Mouse (Mus musculus) hindbrain, postnatal 0 days (tissue): ENCODE data around the gene Gpr119. TPM values are rescaled to one million over a fixed set of nuclear protein-coding genes. Genes with fewer than 3 reads are reported as not detected.

Experiments
- ATAC-seq: fragments of 200-750 bp; cut with Nextera tagmentation; 2 replicates; pipeline ENCODE4 v1.8.0; 2017; ENCODE audit warnings: mild to moderate bottlenecking, moderate TSS enrichment, moderate library complexity
- DNase-seq: peaks from one replicate; pipeline ENCODE4 v3.0.0-alpha.2; 2015; ENCODE audit warnings: low spot score
- H3K27ac ChIP-seq: fragments of 300-500 bp; sonication (generic); 2 replicates; pipeline ENCODE4 v1.5.1; 2014; ENCODE audit warnings: mild to moderate bottlenecking
- H3K27me3 ChIP-seq: fragments of 300-500 bp; sonication (generic); 2 replicates; pipeline ENCODE4 v1.6.1; 2014; ENCODE audit warnings: low read length, mixed read lengths; ENCODE audit not compliant: insufficient read depth
- H3K36me3 ChIP-seq: fragments of 300-500 bp; sonication (generic); 2 replicates; pipeline ENCODE4 v1.6.1; 2014; ENCODE audit warnings: low read length, mixed read lengths; ENCODE audit not compliant: insufficient read depth
- H3K4me1 ChIP-seq: fragments of 300-500 bp; sonication (generic); 2 replicates; pipeline ENCODE4 v1.6.1; 2014; ENCODE audit warnings: antibody characterized with exemption, low read length, mixed read lengths; ENCODE audit not compliant: insufficient read depth
- H3K4me2 ChIP-seq: fragments of 300-500 bp; sonication (generic); 2 replicates; pipeline ENCODE4 v1.6.1; 2014; ENCODE audit warnings: low read depth, mild to moderate bottlenecking, low read length, moderate library complexity, mixed read lengths
- H3K4me3 ChIP-seq: fragments of 300-500 bp; sonication (generic); 2 replicates; pipeline ENCODE4 v1.5.1; 2014; ENCODE audit warnings: low read length
- H3K9ac ChIP-seq: fragments of 300-500 bp; sonication (generic); replicated peaks from 2 replicates; pipeline ENCODE4 v1.6.1; 2014; ENCODE audit warnings: mild to moderate bottlenecking, low read length, moderate library complexity, mixed read lengths
- H3K9me3 ChIP-seq: fragments of 300-500 bp; sonication (generic); 2 replicates; pipeline ENCODE4 v1.6.1; 2016; ENCODE audit warnings: low read length, mixed read lengths
- CTCF ChIP-seq: IDR thresholded peaks from 2 replicates; pipeline ENCODE4 v1.5.1; 2016; ENCODE audit warnings: antibody characterized with exemption, control low read depth, low read depth
- WGBS: fragments of 180-500 bp; shearing (Covaris S2); extraction: QIAGEN DNeasy Blood & Tissue Kit; methylation state at CpG from one replicate; pipeline ENCODE4 v1.1.7; 2014; 5-methylcytosine and 5-hydroxymethylcytosine counted together
- microRNA-seq, 2 experiments: library from miRNA; unstranded; fragments of <30 nt; microRNA quantifications; one replicate each; pipeline ENCODE4; 2016
- polyA plus RNA-seq: library from polyadenylated mRNA; unstranded; fragments of >200 nt; fragmentation: Nextera tagmentation; extraction: Ambion mirVana; gene quantifications from 2 replicates; pipeline ENCODE4 v1.2.1, GENCODE M21; 2015
- total RNA-seq: library from RNA; depleted of rRNA; stranded (reverse); fragments of >200 nt; gene quantifications from 2 replicates; pipeline ENCODE4 v1.2.3, GENCODE M21; 2014; rRNA removed

The Gpr119 gene
- total and polyA plus RNA-seq, 2 experiments from 2014 or later = not detected

DNA sequence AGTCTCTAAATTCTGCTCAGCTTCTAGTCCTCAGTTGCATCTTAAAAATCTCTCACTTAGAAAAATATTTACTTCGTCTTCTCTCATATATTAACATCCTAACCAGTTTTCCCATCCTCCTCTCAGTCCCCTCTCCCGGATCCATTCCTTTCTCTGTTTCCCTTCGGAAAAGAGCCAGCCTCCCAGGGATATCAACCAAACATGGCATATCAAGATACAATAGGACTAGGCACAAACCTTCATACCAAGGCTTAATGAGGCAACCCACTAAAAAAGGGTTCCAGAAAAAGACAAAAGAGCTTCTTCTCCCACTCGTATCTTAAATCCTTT, 51.3 kb downstream of the Gpr119 start:
- ATAC-seq = no peak
- Histone ChIP-seq H3K4me2 (peak overlapping the region; percentile 59), H3K27me3 (no peaks in the 10 kb centered on the region), H3K36me3 (no peaks in the 10 kb centered on the region), H3K9me3 (no peaks in the 10 kb centered on the region), H3K27ac (peak overlapping the region; percentile 82), H3K4me3 (peak overlapping the region; percentile 51), H3K4me1 (no peaks in the 10 kb centered on the region), H3K9ac (peak overlapping the region; percentile 43; the same call in 1 of the 2 replicates)
- WGBS = 29% methylated on average over 4 of the region's 4 CpGs
- DNase-seq = no peak
- TF ChIP-seq CTCF = no peak

Small RNA genes within 50 kb of the gene (microRNA-seq; reads per million reads assigned to microRNA genes)
- gene Gm27828 = 0 reads per million in 2 experiments

Other genes starting within 250 kb of the Gpr119 start
- gene Elf4, start 211.3 kb downstream of the Gpr119 start, total RNA-seq = 0.78 and 1.5 TPM in 2 replicates
- 0.32 and 0.34 TPM in 2 replicates for gene Elf4, start 211.3 kb downstream of the Gpr119 start, polyA plus RNA-seq
- gene Aifm1, start 160.9 kb downstream of the Gpr119 start, total RNA-seq = 7.2 and 10.7 TPM in 2 replicates
- 32.9 and 34.6 TPM in 2 replicates for gene Aifm1, start 160.9 kb downstream of the Gpr119 start, polyA plus RNA-seq
- 40.4 and 43.8 TPM in 2 replicates for gene Rab33a, start 155.2 kb downstream of the Gpr119 start, total RNA-seq
- gene Rab33a, start 155.2 kb downstream of the Gpr119 start, polyA plus RNA-seq = 66.3 and 70.3 TPM in 2 replicates
- gene Zfp280c, start 80.0 kb downstream of the Gpr119 start, total RNA-seq = 15.7 and 19.4 TPM in 2 replicates
- 7.7 and 9.2 TPM in 2 replicates for gene Zfp280c, start 80.0 kb downstream of the Gpr119 start, polyA plus RNA-seq
- 12.1 and 18.1 TPM in 2 replicates for gene Slc25a14, start 51.1 kb downstream of the Gpr119 start, total RNA-seq
- gene Slc25a14, start 51.1 kb downstream of the Gpr119 start, polyA plus RNA-seq = 40.6 and 41.3 TPM in 2 replicates
- 4.9 and 6.0 TPM in 2 replicates for gene Rbmx2, start 20.5 kb upstream of the Gpr119 start, total RNA-seq
- 23.7 and 28.2 TPM in 2 replicates for gene Rbmx2, start 20.5 kb upstream of the Gpr119 start, polyA plus RNA-seq
- not detected in 2 replicates for gene Gm595, start 203.2 kb upstream of the Gpr119 start, total RNA-seq
- not detected in 2 replicates for gene Gm595, start 203.2 kb upstream of the Gpr119 start, polyA plus RNA-seq